Mouse (Mus musculus) cerebellum, adult 2 months (tissue): ENCODE data around the gene Agpat2. TPM values are rescaled to one million over a fixed set of nuclear protein-coding genes. Genes with fewer than 3 reads are reported as not detected.

Experiments used
- DNase-seq, 2 experiments: peaks; one replicate each; pipeline ENCODE4 v3.0.0; 2021
- H3K27ac ChIP-seq: fragments of 200-500 bp; 2 replicates; pipeline ENCODE4 v1.5.1; 2012; ENCODE audit warnings: low read length, control low read depth, inconsistent platforms; ENCODE audit not compliant: insufficient read depth
- H3K27me3 ChIP-seq: fragments of 200-500 bp; 2 replicates; pipeline ENCODE4 v1.6.1; 2012; ENCODE audit warnings: inconsistent platforms, mild to moderate bottlenecking, low read length, moderate library complexity; ENCODE audit not compliant: control insufficient read depth, insufficient read depth
- H3K4me1 ChIP-seq: fragments of 200-500 bp; 2 replicates; pipeline ENCODE4 v1.6.1; 2011; ENCODE audit warnings: low read length; ENCODE audit not compliant: control insufficient read depth, insufficient read depth
- H3K4me3 ChIP-seq: fragments of 200-500 bp; replicated peaks from 2 replicates; pipeline ENCODE3; 2011; ENCODE audit warnings: mild to moderate bottlenecking, low read depth, low read length, control low read depth; ENCODE audit not compliant: insufficient read depth
- CTCF ChIP-seq: fragments of 200-500 bp; IDR thresholded peaks from 2 replicates; pipeline ENCODE4 v1.5.1; 2011; ENCODE audit warnings: low read depth, mild to moderate bottlenecking, control low read depth, low read length, moderate library complexity, borderline replicate concordance; ENCODE audit not compliant: insufficient read depth
- POLR2A ChIP-seq: fragments of 200-500 bp; IDR thresholded peaks from 2 replicates; pipeline ENCODE4 v1.6.1; 2011; ENCODE audit warnings: low read length, control low read depth, borderline replicate concordance; ENCODE audit not compliant: insufficient read depth
- WGBS: fragments of 180-500 bp; shearing (Covaris S2); methylation state at CpG from one replicate; pipeline ENCODE4 v1.1.7; 2018; 5-methylcytosine and 5-hydroxymethylcytosine counted together
- polyA plus RNA-seq: library from polyadenylated mRNA; depleted of rRNA; stranded (reverse); fragments of >200 nt; gene quantifications from 2 replicates; pipeline ENCODE4 v1.2.3, GENCODE M21; 2012

Gene Agpat2
- polyA plus RNA-seq, 1 experiment: 2.6 TPM

DNA sequence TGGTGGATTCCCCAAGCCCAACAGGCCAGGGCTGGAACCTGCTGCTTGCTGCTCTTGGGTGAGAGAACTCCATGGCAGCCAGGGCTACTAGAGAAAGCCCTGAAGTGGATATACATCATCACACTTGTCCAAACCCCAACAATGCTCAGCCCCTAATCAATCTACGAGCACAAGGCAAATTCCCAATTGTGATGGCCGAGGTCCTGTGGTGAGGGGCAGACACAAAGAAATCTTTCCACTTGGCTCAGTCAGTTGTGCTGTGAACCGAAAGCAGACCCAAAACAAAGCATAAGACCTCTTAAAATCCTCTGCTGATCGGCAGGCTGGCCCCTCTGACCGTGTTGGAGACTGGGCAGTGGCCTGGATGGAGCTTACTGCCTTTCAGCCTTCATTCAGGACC, 29.4 kb downstream of the Agpat2 start:
- TF ChIP-seq POLR2A (no peak), CTCF (no peak)

GRCm38 (mm10) chr2:26573807-26574206, 30.4 kb downstream of the Agpat2 start:
- H3K27me3 ChIP-seq: no peaks in the 10 kb centered on the region
- H3K4me3 ChIP-seq: no peak overlapping the region
- TF ChIP-seq POLR2A: no peak
- no peak for TF ChIP-seq CTCF
- DNase-seq: no peak
- 2% methylated on average over 5 of the region's 5 CpGs for WGBS
- no peak overlapping the region for H3K27ac ChIP-seq
- peaks cover 6% of the 10 kb centered on the region for H3K4me1 ChIP-seq

More for the DNA sequence above, 29.4 kb downstream of the Agpat2 start:
- peaks cover 6% of the 10 kb centered on the region for H3K4me1 ChIP-seq
- H3K27me3 ChIP-seq: no peaks in the 10 kb centered on the region
- 72% methylated on average over 5 of the region's 5 CpGs for WGBS
- no peak overlapping the region for H3K27ac ChIP-seq
- H3K4me3 ChIP-seq: no peak overlapping the region
- DNase-seq: no peak

- no peak for TF ChIP-seq POLR2A
- no peak for TF ChIP-seq CTCF
- 11% methylated on average over 12 of the region's 12 CpGs for WGBS
- Histone ChIP-seq H3K27me3 (no peaks in the 10 kb centered on the region), H3K27ac (no peak overlapping the region), H3K4me1 (peaks cover 6% of the 10 kb centered on the region), H3K4me3 (no peak overlapping the region)
- DNase-seq: no peak
Measured at GRCm38 (mm10) chr2:26573396-26573795, 30.8 kb downstream of the Agpat2 start.

DNA sequence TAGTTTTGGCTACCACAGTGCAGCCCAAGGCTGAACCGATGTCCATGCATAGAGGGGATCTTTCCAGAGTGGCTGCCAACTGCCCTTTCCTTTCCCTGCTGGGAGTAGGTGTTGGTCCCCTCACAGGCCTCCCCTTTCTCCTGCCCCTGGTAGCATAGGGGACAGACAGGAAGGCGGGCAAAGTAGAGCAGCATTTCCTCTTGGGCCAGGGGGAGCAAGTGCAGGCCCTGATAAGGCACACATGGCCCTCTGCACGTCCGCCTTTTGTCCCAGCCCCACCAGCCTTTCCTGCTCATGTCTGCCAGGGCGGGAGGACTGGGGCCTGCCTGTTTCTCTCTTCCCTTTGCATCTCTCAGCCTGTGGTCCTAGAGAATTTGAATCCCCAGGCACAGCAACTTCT, 32.4 kb downstream of the Agpat2 start:
- H3K4me1 ChIP-seq: peaks cover 6% of the 10 kb centered on the region
- no peak overlapping the region for H3K27ac ChIP-seq
- no peak overlapping the region for H3K4me3 ChIP-seq
- no peak for TF ChIP-seq CTCF
- TF ChIP-seq POLR2A: no peak
- no peaks in the 10 kb centered on the region for H3K27me3 ChIP-seq
- WGBS: 72% methylated on average over 5 of the region's 5 CpGs
- no peak for DNase-seq

- TF ChIP-seq POLR2A (no peak), CTCF (no peak)
- H3K27me3 ChIP-seq: no peaks in the 10 kb centered on the region
- WGBS: 89% methylated on average over 9 of the region's 9 CpGs
- no peak for DNase-seq
- no peak overlapping the region for H3K27ac ChIP-seq
- peaks cover 6% of the 10 kb centered on the region for H3K4me1 ChIP-seq
- no peak overlapping the region for H3K4me3 ChIP-seq
Measured at GRCm38 (mm10) chr2:26571400-26571799, 32.8 kb downstream of the Agpat2 start.

DNA sequence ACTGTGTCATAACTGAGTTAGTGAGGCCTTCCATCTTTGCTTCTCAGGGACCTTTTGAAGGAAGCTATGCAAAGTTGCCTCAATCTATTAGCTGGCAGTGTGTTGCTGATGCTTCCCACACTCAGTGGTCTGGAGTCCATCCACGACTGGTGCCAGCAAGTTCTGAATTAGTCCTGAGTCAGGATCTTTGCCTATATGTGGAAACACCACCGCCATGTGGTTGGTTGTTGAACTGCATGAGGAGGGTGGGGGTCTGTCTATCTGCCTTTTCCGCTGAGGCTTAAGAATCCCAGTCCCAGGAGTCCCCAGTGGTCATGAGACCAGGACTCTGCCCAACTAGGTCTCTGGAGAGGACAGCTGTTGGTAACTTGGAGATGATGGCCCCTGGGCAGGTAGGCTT, 34.2 kb downstream of the Agpat2 start:
- Histone ChIP-seq H3K4me3 (no peak overlapping the region), H3K4me1 (peaks cover 6% of the 10 kb centered on the region), H3K27ac (no peak overlapping the region), H3K27me3 (no peaks in the 10 kb centered on the region)
- DNase-seq: no peak
- TF ChIP-seq CTCF (peak; percentile 50; the same call in 1 of the 2 replicates), POLR2A (no peak)
- WGBS: 21% methylated on average over 3 of the region's 3 CpGs

GRCm38 (mm10) chr2:26566221-26566620, 38.0 kb downstream of the Agpat2 start:
- no peaks in the 10 kb centered on the region for H3K4me1 ChIP-seq
- no peak overlapping the region for H3K27ac ChIP-seq
- no peaks in the 10 kb centered on the region for H3K27me3 ChIP-seq
- TF ChIP-seq POLR2A (no peak), CTCF (peak; percentile 69)
- DNase-seq: peak; percentile 28 to 41
- 16% methylated on average over 4 of the region's 4 CpGs for WGBS
- no peak overlapping the region for H3K4me3 ChIP-seq

DNA sequence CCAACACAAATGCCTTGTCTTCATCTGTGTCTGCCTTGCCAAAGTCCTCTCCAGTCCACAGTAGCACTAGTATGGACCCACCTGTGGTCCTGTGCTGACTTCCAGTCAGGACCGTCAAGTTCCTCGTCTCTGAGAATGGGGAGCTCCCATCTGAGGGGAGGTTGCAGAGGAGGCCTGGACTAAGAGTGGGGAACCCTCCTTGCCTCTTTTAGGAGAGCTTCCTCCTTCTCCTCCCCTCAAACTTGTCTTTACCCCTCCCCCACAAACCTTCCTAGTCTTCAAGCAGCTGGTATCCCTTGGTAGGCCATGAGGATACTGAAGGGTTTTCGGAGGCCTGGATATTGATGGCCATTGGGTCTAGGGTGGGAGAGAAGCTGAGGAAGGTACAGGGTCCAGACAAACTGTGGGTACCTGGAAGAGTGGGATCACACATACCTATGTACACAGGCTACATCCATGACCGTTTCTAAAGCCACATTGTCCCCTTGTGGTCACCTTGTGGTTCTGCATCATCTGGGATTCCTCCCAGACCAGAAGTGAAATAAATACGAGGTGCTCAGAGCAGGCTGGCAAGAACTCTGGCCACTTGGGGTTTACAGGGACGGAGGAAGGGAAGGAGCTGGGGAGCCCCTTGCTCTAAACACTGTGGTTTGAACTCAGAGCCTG, 42.7 kb downstream of the Agpat2 start:
- peak in 1 of 2 experiments; percentile 18 for DNase-seq
- TF ChIP-seq CTCF: peak; percentile 62; the same call in 1 of the 2 replicates
- TF ChIP-seq POLR2A: no peak
- H3K4me1 ChIP-seq: no peaks in the 10 kb centered on the region
- H3K27me3 ChIP-seq: no peaks in the 10 kb centered on the region
- no peak overlapping the region for H3K27ac ChIP-seq
- no peak overlapping the region for H3K4me3 ChIP-seq
- 44% methylated on average over 6 of the region's 6 CpGs for WGBS
